35 mouse cellular contexts compared by ENCODE assay signal in genomic region chr13:24365191-24365590, GRCm38 (mm10).
"Had no signal": no experiment of that assay in that cellular context is flagged by ENCODE, and none has a peak within 500 bp of the region (broad histone marks: within the 10 kb centered on the region; RNA-seq: fewer than 3 reads in every experiment).

No protein-coding gene starts in this region.

- H3K36me3 ChIP-seq: heart, embryonic 10.5 days; heart, embryonic 12.5 days; heart, embryonic 13.5 days; heart, embryonic 15.5 days; hindbrain, embryonic 10.5 days; hindbrain, embryonic 12.5 days; hindbrain, embryonic 13.5 days; hindbrain, embryonic 15.5 days; intestine, embryonic 15.5 days; kidney, embryonic 15.5 days had no signal

- ATAC-seq: hindbrain, embryonic 16.5 days; hindbrain, postnatal 0 days; inflammation-experienced regulatory T-cells, adult 6 months; intestine, embryonic 15.5 days; intestine, embryonic 16.5 days; intestine, postnatal 0 days had no signal

- H3K27ac ChIP-seq: heart, embryonic 10.5 days; heart, embryonic 13.5 days; heart, embryonic 15.5 days; hindbrain, embryonic 10.5 days; hindbrain, embryonic 12.5 days; hindbrain, embryonic 13.5 days; hindbrain, embryonic 14.5 days; hindbrain, embryonic 15.5 days; hindbrain, postnatal 0 days; intestine, embryonic 15.5 days; kidney, embryonic 15.5 days; kidney, postnatal 0 days; layer of hippocampus, adult 2 months had no signal

- H3K4me3 ChIP-seq: heart, embryonic 10.5 days; heart, embryonic 12.5 days; heart, embryonic 13.5 days; heart, embryonic 15.5 days; hindbrain, embryonic 10.5 days; hindbrain, embryonic 12.5 days; hindbrain, embryonic 13.5 days; hindbrain, embryonic 15.5 days; intestine, embryonic 15.5 days; kidney, embryonic 15.5 days; layer of hippocampus, adult 2 months had no signal

- H3K4me2 ChIP-seq: heart, embryonic 11.5 days; heart, embryonic 12.5 days; heart, embryonic 13.5 days; heart, embryonic 15.5 days; hindbrain, embryonic 12.5 days; hindbrain, embryonic 13.5 days; hindbrain, embryonic 14.5 days; hindbrain, embryonic 15.5 days; intestine, embryonic 15.5 days; kidney, embryonic 15.5 days had no signal

- DNase-seq: heart, postnatal 10 days; heart, postnatal 14 days; heart, postnatal 36 days; heart, postnatal 4 days; kidney, adult 11 months; kidney, adult 18-20 months; kidney, adult 2 months; kidney, adult 8-10 months; kidney, adult 9 months; kidney, postnatal 10 days; kidney, postnatal 14 days; kidney, postnatal 25 days; kidney, postnatal 36 days; kidney, postnatal 4 days; layer of hippocampus, adult 9-11 months; layer of hippocampus, postnatal 36 days had no signal

- H3K9me3 ChIP-seq: heart, embryonic 10.5 days; heart, embryonic 12.5 days; heart, embryonic 13.5 days; heart, embryonic 15.5 days; hindbrain, embryonic 10.5 days; hindbrain, embryonic 12.5 days; hindbrain, embryonic 13.5 days; hindbrain, embryonic 15.5 days; intestine, embryonic 15.5 days; kidney, embryonic 15.5 days had no signal

- H3K27me3 ChIP-seq: heart, embryonic 12.5 days; heart, embryonic 13.5 days; heart, embryonic 15.5 days; hindbrain, embryonic 12.5 days; hindbrain, embryonic 13.5 days; hindbrain, embryonic 15.5 days; intestine, embryonic 15.5 days; kidney, embryonic 15.5 days had no signal

- H3K4me1 ChIP-seq: heart, embryonic 10.5 days; heart, embryonic 12.5 days; heart, embryonic 13.5 days; heart, embryonic 15.5 days; hindbrain, embryonic 10.5 days; hindbrain, embryonic 12.5 days; hindbrain, embryonic 13.5 days; hindbrain, embryonic 15.5 days; intestine, embryonic 15.5 days; kidney, embryonic 15.5 days had no signal

- H3K9ac ChIP-seq: heart, embryonic 12.5 days; heart, embryonic 13.5 days; heart, embryonic 15.5 days; hindbrain, embryonic 12.5 days; hindbrain, embryonic 13.5 days; hindbrain, embryonic 14.5 days; hindbrain, embryonic 15.5 days; intestine, embryonic 15.5 days; kidney, embryonic 15.5 days had no signal
